Mouse (Mus musculus) gastrocnemius, adult 8-10 months (tissue): ENCODE data around the gene Gm40193. TPM values are rescaled to one million over a fixed set of nuclear protein-coding genes. Genes with fewer than 3 reads are reported as not detected.

Source experiments
- DNase-seq, 2 experiments: peaks; one replicate each; pipeline ENCODE4 v3.0.0; 2022; ENCODE audit warnings: low spot score in 2 of 2
- total RNA-seq, 4 experiments: library from RNA; stranded (reverse); gene quantifications; 2 replicates each; pipeline ENCODE4 v1.2.4; 2022

Gene Gm40193
- total RNA-seq, 4 experiments from 2014 or later = not detected

GRCm38 (mm10) chr11:70506962-70507515, 25.7 kb downstream of the Gm40193 start:
- DNase-seq = no peak

GRCm38 (mm10) chr11:70506385-70506784, 26.4 kb downstream of the Gm40193 start:
- peak; percentile 42 for DNase-seq

GRCm38 (mm10) chr11:70504970-70505369, 27.8 kb downstream of the Gm40193 start, which contains the start of gene Tm4sf5:
Gene Tm4sf5 (plus strand): TSS chr11:70505244.
- no peak for DNase-seq

GRCm38 (mm10) chr11:70502018-70502417, 30.7 kb downstream of the Gm40193 start:
- DNase-seq = no peak

- no peak for DNase-seq
These were observed 32.3 kb downstream of the Gm40193 start for GRCm38 (mm10) chr11:70500476-70500812.

- no peak for DNase-seq
These were observed 32.9 kb downstream of the Gm40193 start for GRCm38 (mm10) chr11:70499566-70500475.

- no peak for DNase-seq
These were observed 43.1 kb downstream of the Gm40193 start for GRCm38 (mm10) chr11:70489684-70490083.

GRCm38 (mm10) chr11:70489138-70489537, 43.6 kb downstream of the Gm40193 start:
- peak; percentile 54 to 72 for DNase-seq

- no peak for DNase-seq
These were observed 44.9 kb downstream of the Gm40193 start for GRCm38 (mm10) chr11:70487816-70488215.

GRCm38 (mm10) chr11:70485498-70485897, 47.2 kb downstream of the Gm40193 start:
- DNase-seq = no peak

Other genes starting within 250 kb of the Gm40193 start
- under 1 TPM in 1 of 4 experiments, not detected in 3; 0.11 TPM for gene Alox12e, start 210.3 kb downstream of the Gm40193 start, total RNA-seq
- under 1 TPM in 2 of 4 experiments, not detected in 2; 0.11 TPM for gene Alox15, start 180.9 kb downstream of the Gm40193 start, total RNA-seq
- gene Pelp1, start 122.9 kb downstream of the Gm40193 start, total RNA-seq = 10 to 100 TPM; 19.6 to 23.3 (median 20.6) TPM
- 1 to 10 TPM; 5.9 to 9.2 (median 7.4) TPM for gene Arrb2, start 100.3 kb downstream of the Gm40193 start, total RNA-seq
- gene Med11, start 81.0 kb downstream of the Gm40193 start, total RNA-seq = 1 to 10 TPM; 4.1 to 5.3 (median 4.6) TPM
- under 1 TPM in 3 of 4 experiments, not detected in 1; 0.10 to 0.48 (median 0.31) TPM for gene Zmynd15, start 73.5 kb downstream of the Gm40193 start, total RNA-seq
- under 1 TPM; 0.54 to 0.75 (median 0.63) TPM for gene Cxcl16, start 73.0 kb downstream of the Gm40193 start, total RNA-seq
- not detected for gene Tm4sf5, start 27.7 kb downstream of the Gm40193 start, total RNA-seq
- not detected for gene Vmo1, start 18.3 kb downstream of the Gm40193 start, total RNA-seq
- gene Gltpd2, start 13.7 kb downstream of the Gm40193 start, total RNA-seq = not detected
- 100 to 1,000 TPM; 258 to 280 (median 265) TPM for gene Psmb6, start 7.6 kb downstream of the Gm40193 start, total RNA-seq
- 10 to 100 TPM; 15.3 to 17.8 (median 15.4) TPM for gene Pld2, start 7.1 kb upstream of the Gm40193 start, total RNA-seq
- 10 to 100 TPM; 32.5 to 38.7 (median 33.7) TPM for gene Mink1, start 29.9 kb upstream of the Gm40193 start, total RNA-seq
- gene 4930544D05Rik, start 82.9 kb upstream of the Gm40193 start, total RNA-seq = not detected
- gene Chrne, start 86.3 kb upstream of the Gm40193 start, total RNA-seq = 10 to 100 TPM; 11.2 to 20.5 (median 14.7) TPM
- gene Gp1ba, start 106.2 kb upstream of the Gm40193 start, total RNA-seq = not detected
- gene Rnf167, start 114.3 kb upstream of the Gm40193 start, total RNA-seq = 10 to 100 TPM; 34.9 to 41.1 (median 38.1) TPM
- 100 to 1,000 TPM; 276 to 326 (median 293) TPM for gene Slc25a11, start 114.5 kb upstream of the Gm40193 start, total RNA-seq
- 100 to 1,000 TPM; 218 to 265 (median 251) TPM for gene Pfn1, start 121.7 kb upstream of the Gm40193 start, total RNA-seq
- 1,000 to 10,000 TPM; 7,027 to 9,270 (median 7,380) TPM for gene Eno3, start 124.3 kb upstream of the Gm40193 start, total RNA-seq
- 10 to 100 TPM; 77.0 to 99.5 (median 81.7) TPM for gene Spag7, start 136.5 kb upstream of the Gm40193 start, total RNA-seq
- 10 to 100 TPM; 35.2 to 43.1 (median 39.3) TPM for gene Camta2, start 155.2 kb upstream of the Gm40193 start, total RNA-seq
- 1 to 10 TPM; 4.1 to 5.6 (median 4.3) TPM for gene Inca1, start 167.2 kb upstream of the Gm40193 start, total RNA-seq
- gene Kif1c, start 167.6 kb upstream of the Gm40193 start, total RNA-seq = 100 to 1,000 TPM; 605 to 698 (median 679) TPM
- 10 to 100 TPM; 12.5 to 14.8 (median 13.5) TPM for gene Zfp3, start 231.3 kb upstream of the Gm40193 start, total RNA-seq